Mouse (Mus musculus): ENCODE results near the gene Camkmt.

GRCm38 (mm10) chr17:85282447-85282846, 192.1 kb downstream of the Camkmt start:
- TF ChIP-seq EP300 (IDR thresholded peaks at IDR 0.05; ENCODE audit: low read depth), result no peak
- no peak for TF ChIP-seq CTCF (IDR thresholded peaks at IDR 0.05; ENCODE audit: low read depth)
